ENCODE assay signal across 8 mouse cellular contexts in the genomic region with DNA sequence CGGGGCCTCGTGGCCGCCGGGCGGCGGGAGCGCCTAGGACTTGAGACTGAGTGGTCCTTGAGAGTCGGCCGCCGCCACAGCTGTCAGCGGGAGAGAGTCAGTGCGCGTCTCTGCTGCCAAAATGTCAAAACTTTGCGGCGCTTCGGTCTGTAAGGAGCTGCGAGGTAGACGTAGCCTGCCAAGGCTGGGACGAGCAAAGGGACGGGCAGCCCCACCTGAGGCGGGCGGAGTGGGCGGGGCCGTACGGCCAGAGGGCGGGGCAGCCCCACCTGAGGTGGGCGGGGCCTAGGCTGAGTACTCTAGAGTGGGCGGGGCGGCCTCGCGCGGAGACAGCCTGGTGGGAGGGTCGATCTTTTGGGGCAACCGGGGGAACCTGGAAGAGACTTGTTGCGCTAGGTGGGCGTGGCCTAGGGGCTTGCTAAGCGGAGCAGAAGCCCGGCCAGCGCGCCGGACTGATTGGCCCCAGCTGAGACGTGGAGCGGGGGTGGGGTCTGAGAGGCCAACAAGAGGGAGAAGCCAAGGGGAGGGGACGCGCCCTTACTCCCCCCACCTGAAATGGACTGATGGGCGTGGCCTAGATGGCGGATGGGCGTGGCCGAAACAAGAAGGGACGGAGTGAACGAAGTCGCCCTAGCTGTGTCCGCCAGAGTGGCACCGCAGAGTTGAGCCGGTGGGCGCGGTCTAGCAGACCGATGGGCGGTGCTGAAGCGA. TPM values are rescaled to one million over a fixed set of nuclear protein-coding genes. Genes with fewer than 3 reads are reported as not detected.
A peak's percentile ranks its signal among the peaks of the same experiment; 100 is the strongest.
DNase-seq lines count a peak whose midpoint lies in the region; ATAC-seq lines count a peak whose summit lies in the region.

A gene (minus strand): TSS at position 232 of the 711 bp plus-strand sequence.

- H3K27ac ChIP-seq in embryonic facial prominence, embryonic 10.5 days (replicated peaks): peak within 1 kb of the TSS; percentile 81
- peak within 1 kb of the TSS; percentile 92 for H3K27ac ChIP-seq in intestine, embryonic 16.5 days (ENCODE audit: low read length)
- H3K27ac ChIP-seq in midbrain, embryonic 11.5 days (ENCODE audit: low read depth, low read length): no peak within 1 kb of the TSS

- peak within 1 kb of the TSS; percentile 75 for H3K4me3 ChIP-seq in embryonic facial prominence, embryonic 10.5 days
- H3K4me3 ChIP-seq in intestine, embryonic 16.5 days (ENCODE audit: low read length): peak within 1 kb of the TSS; percentile 62
- peak within 1 kb of the TSS; percentile 53 for H3K4me3 ChIP-seq in midbrain, embryonic 11.5 days (ENCODE audit: low read depth, low read length)

- WGBS in embryonic facial prominence, embryonic 10.5 days: under 1% methylated on average over 60 of the region's 60 CpGs
- under 1% methylated on average over 58 of the region's 60 CpGs for WGBS in intestine, embryonic 16.5 days
- under 1% methylated on average over 54 of the region's 60 CpGs for WGBS in midbrain, embryonic 11.5 days

- H3K27me3 ChIP-seq in embryonic facial prominence, embryonic 10.5 days (replicated peaks; ENCODE audit: low read depth, poor library complexity, severe bottlenecking): peaks cover 27% of the 10 kb centered on the region; the same call in 1 of the 2 replicates
- no peaks in the 10 kb centered on the region for H3K27me3 ChIP-seq in intestine, embryonic 16.5 days (replicated peaks; ENCODE audit: control insufficient read depth, insufficient read depth, low read length)
- H3K27me3 ChIP-seq in midbrain, embryonic 11.5 days (ENCODE audit: control insufficient read depth, insufficient read depth, low read length): peaks cover 13% of the 10 kb centered on the region

- no peaks in the 10 kb centered on the region for H3K36me3 ChIP-seq in embryonic facial prominence, embryonic 10.5 days (replicated peaks)
- no peaks in the 10 kb centered on the region for H3K36me3 ChIP-seq in intestine, embryonic 16.5 days (ENCODE audit: control insufficient read depth, insufficient read depth, low read length)
- no peaks in the 10 kb centered on the region for H3K36me3 ChIP-seq in midbrain, embryonic 11.5 days (ENCODE audit: control insufficient read depth, insufficient read depth, low read length)

- H3K9ac ChIP-seq in intestine, embryonic 16.5 days (ENCODE audit: low read depth, low read length): peak within 1 kb of the TSS; percentile 79
- peak within 1 kb of the TSS; percentile 49 for H3K9ac ChIP-seq in midbrain, embryonic 11.5 days (ENCODE audit: low read length)

- intact Hi-C loops in left cerebral cortex, postnatal 36 days (cut with DNase I): no loop called here

- peak; percentile 94 for DNase-seq in adrenal gland, postnatal 10 days
- peak; percentile 97 for DNase-seq in embryonic facial prominence, embryonic 10.5 days (ENCODE audit: low spot score)
- DNase-seq in gonadal fat pad, adult 2 months (ENCODE audit: low read depth): peak; percentile 61
- peak; percentile 11 to 25 for DNase-seq in left cerebral cortex, postnatal 36 days (ENCODE audit: low spot score in 2 of 2)
- peak; percentile 98 for DNase-seq in midbrain, embryonic 11.5 days (ENCODE audit: low spot score, missing footprints)
- DNase-seq in right cerebral cortex, postnatal 4 days: peak; percentile 42

- peak; percentile 96 for ATAC-seq in intestine, embryonic 16.5 days
- ATAC-seq in midbrain, embryonic 11.5 days (ENCODE audit: low FRiP score): peak; percentile 96
- no peak for ATAC-seq in activated CD4-positive, CD25-positive, alpha-beta regulatory T cell, adult 4 months

- H3K4me1 ChIP-seq in embryonic facial prominence, embryonic 10.5 days: peaks cover 21% of the 10 kb centered on the region
- H3K4me1 ChIP-seq in intestine, embryonic 16.5 days (ENCODE audit: control insufficient read depth, insufficient read depth, low read length): peaks cover 15% of the 10 kb centered on the region
- peaks cover 12% of the 10 kb centered on the region for H3K4me1 ChIP-seq in midbrain, embryonic 11.5 days (ENCODE audit: control insufficient read depth, insufficient read depth, low read length)

- no peaks in the 10 kb centered on the region for H3K9me3 ChIP-seq in embryonic facial prominence, embryonic 10.5 days
- no peaks in the 10 kb centered on the region for H3K9me3 ChIP-seq in intestine, embryonic 16.5 days (ENCODE audit: control insufficient read depth, low read length)
- H3K9me3 ChIP-seq in midbrain, embryonic 11.5 days (ENCODE audit: control insufficient read depth, low read length): no peaks in the 10 kb centered on the region

- H3K4me2 ChIP-seq in intestine, embryonic 16.5 days (ENCODE audit: low read depth, low read length): peak within 1 kb of the TSS; percentile 82
- H3K4me2 ChIP-seq in midbrain, embryonic 11.5 days: peak within 1 kb of the TSS; percentile 96

RNA-seq across cellular contexts. Expression of the gene that starts here (rescaled TPM):
- 1 to 10 TPM; 3.7 to 6.8 TPM for total RNA-seq in adrenal gland, postnatal 10 days (2021)
- polyA plus RNA-seq in embryonic facial prominence, embryonic 10.5 days (2016; fragmentation: Nextera tagmentation; extraction: Ambion mirVana): 5.6 and 6.0 TPM in 2 replicates
- polyA plus RNA-seq in gonadal fat pad, adult 2 months (2012; rRNA removed): 7.0 and 11.0 TPM in 2 replicates
- polyA plus RNA-seq in intestine, embryonic 16.5 days (2015; fragmentation: Nextera tagmentation; extraction: Ambion mirVana): 32.0 and 37.2 TPM in 2 replicates
- total RNA-seq in left cerebral cortex, postnatal 36 days (2021): under 1 TPM; 0.37 to 0.61 TPM
- 1.8 and 2.4 TPM in 2 replicates for polyA plus RNA-seq in midbrain, embryonic 11.5 days (2014; fragmentation: Nextera tagmentation; extraction: Ambion mirVana)
- polyA plus RNA-seq in activated CD4-positive, CD25-positive, alpha-beta regulatory T cell, adult 4 months (2017; shearing (Covaris generic)): under 1 TPM; 0.70 to 0.87 TPM

Comparison
In these comparisons a context has a peak if more than half of its experiments do, and no peak if none do; other contexts are left out.
1. Peak in DNase-seq in left cerebral cortex, postnatal 36 days; RNA of the gene not detected or under 1 TPM.
2. DNase-seq: peak in every context shown above with its lines; median percentile 98 in midbrain, embryonic 11.5 days; 97 in embryonic facial prominence, embryonic 10.5 days; 94 in adrenal gland, postnatal 10 days; 61 in gonadal fat pad, adult 2 months; 42 in right cerebral cortex, postnatal 4 days; 18 in left cerebral cortex, postnatal 36 days.